In genomic region chr14:80280188-80280587, GRCm38 (mm10) we compare ENCODE assay signal across 26 mouse cellular contexts.
A peak's percentile ranks its signal among the peaks of the same experiment; 100 is the strongest.
DNase-seq lines count a peak whose midpoint lies in the region; ATAC-seq lines count a peak whose summit lies in the region.
"Had no signal": no experiment of that assay in that cellular context is flagged by ENCODE, and none has a peak within 500 bp of the region (broad histone marks: within the 10 kb centered on the region; RNA-seq: fewer than 3 reads in every experiment).

No protein-coding gene starts in this region.

- no peaks in the 10 kb centered on the region for H3K27me3 ChIP-seq in kidney, embryonic 14.5 days (ENCODE audit: control insufficient read depth, insufficient read depth, low read length)
- no peaks in the 10 kb centered on the region for H3K27me3 ChIP-seq in kidney, embryonic 16.5 days (ENCODE audit: insufficient read depth, low read length)
- H3K27me3 ChIP-seq: CH12.LX; embryonic facial prominence, embryonic 13.5 days; embryonic facial prominence, embryonic 15.5 days; forebrain, embryonic 12.5 days had no signal

- H3K4me3 ChIP-seq in kidney, embryonic 14.5 days (ENCODE audit: low read length): no peak overlapping the region
- H3K4me3 ChIP-seq in kidney, embryonic 16.5 days (ENCODE audit: low read length): no peak overlapping the region
- H3K4me3 ChIP-seq: embryonic facial prominence, embryonic 13.5 days; embryonic facial prominence, embryonic 15.5 days; erythroblast, embryonic 14.5 days; forebrain, embryonic 10.5 days; forebrain, embryonic 12.5 days had no signal

- H3K9ac ChIP-seq in kidney, embryonic 14.5 days (ENCODE audit: low read depth, low read length): no peak overlapping the region
- H3K9ac ChIP-seq in kidney, embryonic 16.5 days (replicated peaks; ENCODE audit: low read length): no peak overlapping the region
- H3K9ac ChIP-seq: embryonic facial prominence, embryonic 13.5 days; embryonic facial prominence, embryonic 15.5 days; forebrain, embryonic 12.5 days had no signal

- H3K27ac ChIP-seq in kidney, embryonic 14.5 days (ENCODE audit: low read depth, low read length): no peak overlapping the region
- no peak overlapping the region for H3K27ac ChIP-seq in kidney, embryonic 16.5 days (ENCODE audit: low read length)
- H3K27ac ChIP-seq: embryonic facial prominence, embryonic 13.5 days; embryonic facial prominence, embryonic 15.5 days; forebrain, embryonic 10.5 days; forebrain, embryonic 12.5 days had no signal

- H3K4me1 ChIP-seq in kidney, embryonic 14.5 days (ENCODE audit: control insufficient read depth, insufficient read depth, low read length): no peaks in the 10 kb centered on the region
- no peaks in the 10 kb centered on the region for H3K4me1 ChIP-seq in kidney, embryonic 16.5 days (ENCODE audit: insufficient read depth, low read length)
- H3K4me1 ChIP-seq: embryonic facial prominence, embryonic 13.5 days; embryonic facial prominence, embryonic 15.5 days; forebrain, embryonic 12.5 days had no signal

- 48% methylated on average over 4 of the region's 4 CpGs for WGBS in kidney, embryonic 14.5 days
- WGBS in kidney, embryonic 16.5 days: 38% methylated on average over 4 of the region's 4 CpGs

- H3K36me3 ChIP-seq in kidney, embryonic 14.5 days (ENCODE audit: control insufficient read depth, insufficient read depth, low read length): no peaks in the 10 kb centered on the region
- H3K36me3 ChIP-seq in kidney, embryonic 16.5 days (ENCODE audit: insufficient read depth, low read length): no peaks in the 10 kb centered on the region
- H3K36me3 ChIP-seq: embryonic facial prominence, embryonic 13.5 days; embryonic facial prominence, embryonic 15.5 days; forebrain, embryonic 10.5 days; forebrain, embryonic 12.5 days; G1E had no signal

- no peaks in the 10 kb centered on the region for H3K9me3 ChIP-seq in kidney, embryonic 14.5 days (ENCODE audit: control insufficient read depth, low read length)
- H3K9me3 ChIP-seq in kidney, embryonic 16.5 days (ENCODE audit: low read length): no peaks in the 10 kb centered on the region
- H3K9me3 ChIP-seq: embryonic facial prominence, embryonic 13.5 days; embryonic facial prominence, embryonic 15.5 days; forebrain, embryonic 10.5 days; forebrain, embryonic 12.5 days had no signal

- peak; percentile 62; the same call in 1 of the 2 replicates for ATAC-seq in kidney, embryonic 14.5 days (ENCODE audit: low FRiP score, low TSS enrichment)
- peak; percentile 65; the same call in 1 of the 2 replicates for ATAC-seq in kidney, embryonic 16.5 days (ENCODE audit: low FRiP score, low TSS enrichment)
- ATAC-seq: CD4-positive, CD25-positive, alpha-beta regulatory T cell, adult 4 months; forebrain, embryonic 14.5 days; forebrain, embryonic 16.5 days had no signal

- H3K4me2 ChIP-seq in kidney, embryonic 14.5 days (replicated peaks; ENCODE audit: low read depth, low read length): no peak overlapping the region
- H3K4me2 ChIP-seq in kidney, embryonic 16.5 days (replicated peaks; ENCODE audit: low read depth, low read length): no peak overlapping the region
- H3K4me2 ChIP-seq: embryonic facial prominence, embryonic 13.5 days; embryonic facial prominence, embryonic 15.5 days; forebrain, embryonic 12.5 days had no signal

- DNase-seq in kidney, postnatal 10 days: no peak
- no peak for DNase-seq in kidney, postnatal 25 days
- DNase-seq in Muller cell, postnatal 12 days (ENCODE audit: inconsistent ontology term): peak; percentile 25
- DNase-seq: adrenal gland, adult 2 months; adrenal gland, postnatal 10 days; adrenal gland, postnatal 25 days; B cell, adult 2 months; cerebellum, adult 11 months; cerebellum, adult 18-20 months; cerebellum, adult 8-10 months; cerebellum, adult 9-11 months; cerebellum, postnatal 14 days; cerebellum, postnatal 36 days; embryo, embryonic 11 days had no signal
